Mouse (Mus musculus): ENCODE measurements around the gene Prelid3b. TPM values are rescaled to one million over a fixed set of nuclear protein-coding genes. Genes with fewer than 3 reads are reported as not detected.

The Prelid3b gene
- polyA plus RNA-seq, 1 experiment, result 36.2 TPM

DNA sequence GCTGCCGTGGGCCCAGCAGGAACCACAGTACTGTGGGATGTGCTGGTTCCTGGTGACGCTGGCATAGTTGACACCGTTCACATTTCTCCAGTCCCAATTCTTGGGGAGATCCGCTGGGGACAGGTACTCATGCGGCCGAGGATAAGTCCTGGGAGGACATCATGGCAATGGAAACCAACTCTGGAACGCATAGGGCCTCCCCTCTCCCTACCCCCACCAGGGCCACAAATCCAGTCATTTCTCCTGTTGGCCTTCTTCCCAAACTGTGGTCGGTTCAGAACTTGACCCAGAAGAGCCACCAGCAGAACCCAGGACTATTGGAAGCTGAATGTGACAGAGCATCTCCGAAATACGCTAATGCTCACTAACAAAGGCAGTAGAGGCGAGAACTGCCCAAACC is 34.7 kb downstream of the Prelid3b start:
- peak overlapping the region; percentile 81 for H3K27ac ChIP-seq (ENCODE audit: insufficient read depth, low read depth, low read length)
- WGBS, result 41% methylated on average over 11 of the region's 11 CpGs
- peaks cover 30% of the 10 kb centered on the region for H3K4me1 ChIP-seq (ENCODE audit: control insufficient read depth, insufficient read depth, insufficient read length, low read length)
- peak overlapping the region; percentile 86 for H3K4me3 ChIP-seq (ENCODE audit: low read depth, low read length)
- H3K36me3 ChIP-seq (ENCODE audit: control insufficient read depth, insufficient read depth, low read length), result peaks cover 22% of the 10 kb centered on the region
- H3K27me3 ChIP-seq (ENCODE audit: control insufficient read depth, insufficient read depth, low read length), result no peaks in the 10 kb centered on the region
- TF ChIP-seq CTCF (IDR thresholded peaks at IDR 0.05; ENCODE audit: extremely low read depth, insufficient read length, insufficient replicate concordance, low read depth, low read length) (no peak), POLR2A (IDR thresholded peaks at IDR 0.05; ENCODE audit: low read depth, low read length) (no peak)

DNA sequence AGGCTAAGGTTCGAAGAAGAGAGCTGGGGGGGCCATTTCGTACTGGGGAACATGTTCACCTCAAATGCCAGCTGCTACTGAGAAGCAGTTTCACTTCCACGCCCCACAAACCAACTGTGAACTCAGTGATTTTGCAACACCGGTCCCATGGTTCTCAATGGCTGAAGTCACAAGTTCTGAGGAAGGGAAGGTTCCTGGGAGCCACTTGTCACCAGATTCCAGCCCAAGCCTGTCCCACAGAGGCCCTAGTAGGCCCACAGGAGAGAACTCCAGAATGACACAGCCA is 35.2 kb downstream of the Prelid3b start:
- H3K4me1 ChIP-seq (ENCODE audit: control insufficient read depth, insufficient read depth, insufficient read length, low read length), result peaks cover 30% of the 10 kb centered on the region
- WGBS, result 32% methylated on average over 4 of the region's 4 CpGs
- peak overlapping the region; percentile 81 for H3K27ac ChIP-seq (ENCODE audit: insufficient read depth, low read depth, low read length)

DNA sequence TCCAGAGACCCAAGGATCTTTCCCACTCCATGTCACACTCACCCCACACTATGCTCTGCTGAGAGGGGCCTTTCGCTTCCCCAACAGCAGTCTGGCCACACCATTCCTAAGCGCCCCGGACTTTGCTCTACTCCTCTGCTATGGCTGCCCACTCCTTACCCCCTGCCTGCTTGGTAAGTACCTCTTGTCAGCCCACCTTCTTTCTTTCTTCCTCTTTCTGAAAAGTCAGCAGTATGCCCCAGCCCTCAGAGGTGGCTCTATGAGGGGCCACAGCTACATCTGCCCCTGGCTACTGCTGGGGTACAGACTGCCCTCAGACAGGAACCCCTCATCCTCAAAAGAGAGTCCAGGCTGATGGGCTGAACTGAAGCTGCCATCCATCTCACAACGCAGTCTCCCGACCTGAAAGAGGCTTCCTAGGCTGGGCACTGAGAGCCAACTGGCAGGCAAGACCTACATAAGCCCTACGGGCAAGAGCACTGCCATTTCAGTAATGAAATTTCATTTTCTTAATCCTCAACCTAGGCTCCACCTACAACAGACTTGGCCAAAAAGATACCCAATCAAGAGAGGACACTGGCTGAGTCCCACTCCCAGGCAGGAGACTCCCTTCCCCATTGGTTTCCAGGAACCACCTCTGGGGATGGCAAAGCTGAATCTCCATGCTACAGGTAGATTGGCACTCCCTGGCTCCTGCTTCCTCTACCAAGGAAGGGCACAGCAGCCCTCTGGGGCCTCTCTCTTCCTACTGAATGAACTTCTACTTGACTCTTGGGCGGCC is 35.8 kb downstream of the Prelid3b start:
- Histone ChIP-seq H3K4me1 (ENCODE audit: control insufficient read depth, insufficient read depth, insufficient read length, low read length) (peaks cover 26% of the 10 kb centered on the region), H3K4me3 (ENCODE audit: low read depth, low read length) (peak overlapping the region; percentile 86), H3K27ac (ENCODE audit: insufficient read depth, low read depth, low read length) (peak overlapping the region; percentile 81), H3K27me3 (ENCODE audit: control insufficient read depth, insufficient read depth, low read length) (no peaks in the 10 kb centered on the region), H3K36me3 (ENCODE audit: control insufficient read depth, insufficient read depth, low read length) (peaks cover 30% of the 10 kb centered on the region)
- 80% methylated on average over 7 of the region's 7 CpGs for WGBS
- TF ChIP-seq CTCF (IDR thresholded peaks at IDR 0.05; ENCODE audit: extremely low read depth, insufficient read length, insufficient replicate concordance, low read depth, low read length) (no peak), POLR2A (IDR thresholded peaks at IDR 0.05; ENCODE audit: low read depth, low read length) (no peak)

More for the DNA sequence above, 35.2 kb downstream of the Prelid3b start:
- H3K27me3 ChIP-seq (ENCODE audit: control insufficient read depth, insufficient read depth, low read length), result no peaks in the 10 kb centered on the region
- peaks cover 25% of the 10 kb centered on the region for H3K36me3 ChIP-seq (ENCODE audit: control insufficient read depth, insufficient read depth, low read length)
- H3K4me3 ChIP-seq (ENCODE audit: low read depth, low read length), result peak overlapping the region; percentile 86
- TF ChIP-seq CTCF (IDR thresholded peaks at IDR 0.05; ENCODE audit: extremely low read depth, insufficient read length, insufficient replicate concordance, low read depth, low read length) (no peak), POLR2A (IDR thresholded peaks at IDR 0.05; ENCODE audit: low read depth, low read length) (no peak; the same call in 1 of the 2 replicates)

DNA sequence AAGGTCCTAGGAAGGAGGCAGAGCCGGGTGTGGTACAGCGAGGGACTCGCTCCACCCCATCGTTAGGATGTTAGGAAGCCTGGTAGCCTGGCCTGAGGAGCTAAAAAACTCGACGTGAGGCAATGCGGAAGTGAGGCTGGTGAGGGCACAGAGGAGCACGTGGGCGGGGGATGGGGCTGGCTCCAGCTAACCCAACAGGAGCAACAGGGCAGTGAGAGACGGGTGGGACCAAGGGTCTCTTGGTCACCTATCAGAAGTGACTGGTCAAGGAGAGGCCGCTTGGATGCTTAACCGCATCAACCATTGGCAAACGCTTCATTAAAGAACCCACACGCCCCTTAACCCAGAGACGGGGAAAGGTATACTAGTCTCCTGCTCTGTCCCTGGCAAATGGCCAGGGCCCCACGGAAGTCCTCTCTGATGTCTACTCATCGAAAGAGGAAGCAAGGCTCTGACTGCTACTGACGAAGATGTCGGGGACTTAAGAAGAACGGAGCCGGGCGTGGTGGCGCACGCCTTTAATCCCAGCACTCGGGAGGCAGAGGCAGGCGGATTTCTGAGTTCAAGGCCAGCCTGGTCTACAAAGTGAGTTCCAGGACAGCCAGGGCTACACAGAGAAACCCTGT is 36.7 kb downstream of the Prelid3b start:
- no peak for TF ChIP-seq POLR2A (IDR thresholded peaks at IDR 0.05; ENCODE audit: low read depth, low read length)
- no peak for TF ChIP-seq CTCF (IDR thresholded peaks at IDR 0.05; ENCODE audit: extremely low read depth, insufficient read length, insufficient replicate concordance, low read depth, low read length)
- WGBS, result 79% methylated on average over 26 of the region's 26 CpGs

DNA sequence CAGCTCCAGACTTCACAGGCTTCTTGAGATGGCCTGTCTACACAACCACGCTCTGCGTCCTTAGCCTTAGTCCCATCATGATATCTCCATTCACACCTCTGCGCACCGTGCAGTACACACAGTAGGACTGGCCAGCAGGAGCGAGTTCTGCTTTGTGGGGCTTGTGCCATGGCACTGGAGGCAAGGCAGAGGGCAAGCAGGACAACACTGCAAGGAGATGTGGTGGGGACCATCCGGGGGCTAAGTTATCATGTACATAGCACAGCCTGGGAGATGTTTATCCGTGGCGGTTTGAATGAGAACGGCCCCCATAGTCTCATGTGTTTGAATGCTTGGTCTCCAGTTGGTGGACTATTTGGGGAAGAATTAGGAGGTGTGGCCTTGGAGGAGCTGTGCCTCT is 37.9 kb downstream of the Prelid3b start:
- Histone ChIP-seq H3K36me3 (ENCODE audit: control insufficient read depth, insufficient read depth, low read length) (peaks cover 40% of the 10 kb centered on the region), H3K27ac (ENCODE audit: insufficient read depth, low read depth, low read length) (no peak overlapping the region), H3K4me1 (ENCODE audit: control insufficient read depth, insufficient read depth, insufficient read length, low read length) (peaks cover 24% of the 10 kb centered on the region), H3K27me3 (ENCODE audit: control insufficient read depth, insufficient read depth, low read length) (no peaks in the 10 kb centered on the region), H3K4me3 (ENCODE audit: low read depth, low read length) (no peak overlapping the region)
- 97% methylated on average over 9 of the region's 9 CpGs for WGBS
- TF ChIP-seq POLR2A (IDR thresholded peaks at IDR 0.05; ENCODE audit: low read depth, low read length), result no peak
- no peak for TF ChIP-seq CTCF (IDR thresholded peaks at IDR 0.05; ENCODE audit: extremely low read depth, insufficient read length, insufficient replicate concordance, low read depth, low read length)

More for the DNA sequence above, 36.7 kb downstream of the Prelid3b start:
- peak overlapping the region; percentile 6; the same call in 1 of the 2 replicates for H3K4me3 ChIP-seq (ENCODE audit: low read depth, low read length)
- no peak overlapping the region; the same call in 1 of the 2 replicates for H3K27ac ChIP-seq (ENCODE audit: insufficient read depth, low read depth, low read length)
- no peaks in the 10 kb centered on the region for H3K27me3 ChIP-seq (ENCODE audit: control insufficient read depth, insufficient read depth, low read length)
- peaks cover 32% of the 10 kb centered on the region for H3K36me3 ChIP-seq (ENCODE audit: control insufficient read depth, insufficient read depth, low read length)
- peaks cover 26% of the 10 kb centered on the region for H3K4me1 ChIP-seq (ENCODE audit: control insufficient read depth, insufficient read depth, insufficient read length, low read length)

DNA sequence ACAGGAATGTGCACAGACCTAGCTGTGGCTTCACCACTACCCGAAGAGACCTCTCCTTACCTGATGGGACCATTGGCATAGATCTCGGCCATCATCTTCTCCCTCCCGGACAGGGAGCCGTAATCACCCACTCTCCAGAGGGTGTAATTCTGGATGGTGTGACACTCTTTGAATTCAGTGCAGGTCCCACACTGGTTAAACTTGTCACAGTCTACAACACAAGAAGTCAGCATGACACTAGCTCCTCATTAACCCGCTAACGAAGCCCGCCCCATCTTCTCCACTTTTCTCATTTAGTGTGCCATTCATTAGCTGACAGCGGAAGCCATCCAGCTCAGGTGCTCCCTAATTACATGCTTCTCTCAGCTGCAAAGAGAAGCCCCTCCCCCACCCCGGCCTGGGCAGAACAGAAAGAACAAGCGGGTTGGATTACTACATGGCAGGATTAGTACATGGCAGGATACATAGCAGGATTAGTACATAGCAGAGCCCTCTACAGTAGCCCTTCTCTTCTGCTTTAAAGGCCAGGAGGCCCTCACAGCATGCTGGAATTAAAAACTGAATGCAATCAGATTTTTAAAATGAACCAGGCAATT is 43.8 kb downstream of the Prelid3b start:
- H3K4me1 ChIP-seq (ENCODE audit: control insufficient read depth, insufficient read depth, insufficient read length, low read length), result no peaks in the 10 kb centered on the region
- no peak overlapping the region for H3K4me3 ChIP-seq (ENCODE audit: low read depth, low read length)
- TF ChIP-seq CTCF (IDR thresholded peaks at IDR 0.05; ENCODE audit: extremely low read depth, insufficient read length, insufficient replicate concordance, low read depth, low read length) (no peak), POLR2A (IDR thresholded peaks at IDR 0.05; ENCODE audit: low read depth, low read length) (no peak)
- no peaks in the 10 kb centered on the region for H3K27me3 ChIP-seq (ENCODE audit: control insufficient read depth, insufficient read depth, low read length)
- no peak overlapping the region for H3K27ac ChIP-seq (ENCODE audit: insufficient read depth, low read depth, low read length)
- WGBS, result 91% methylated on average over 10 of the region's 10 CpGs
- peaks cover 68% of the 10 kb centered on the region for H3K36me3 ChIP-seq (ENCODE audit: control insufficient read depth, insufficient read depth, low read length)
